Mouse (Mus musculus): ENCODE results near the gene Fblim1. TPM values are rescaled to one million over a fixed set of nuclear protein-coding genes. Genes with fewer than 3 reads are reported as not detected.
A peak's percentile ranks its signal among the peaks of the same experiment; 100 is the strongest.

The Fblim1 gene
- polyA plus RNA-seq, 1 experiment from 2014 or later: 17.0 TPM

DNA sequence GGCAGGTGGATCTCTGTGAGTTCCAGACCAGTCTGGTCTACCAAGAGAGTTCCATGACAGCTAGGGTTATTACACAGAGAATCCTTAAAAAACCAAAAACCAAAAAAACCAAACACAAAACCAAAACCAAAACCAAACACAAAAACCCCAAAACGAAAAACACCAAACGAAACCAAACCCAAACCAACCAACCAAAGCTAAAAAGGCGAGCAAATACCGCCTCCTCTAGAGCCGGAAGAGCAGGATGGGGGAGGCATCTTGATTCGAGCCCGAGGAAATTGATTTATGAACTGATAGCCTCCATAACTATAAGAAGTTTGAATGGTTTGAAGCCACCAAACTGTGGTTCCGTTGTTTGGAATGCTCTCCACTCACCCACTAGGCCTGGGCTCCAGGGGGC, 22.0 kb downstream of the Fblim1 start:
- WGBS: 86% methylated on average over 8 of the region's 8 CpGs
- no peak overlapping the region for H3K27ac ChIP-seq (ENCODE audit: low read depth, low read length)

DNA sequence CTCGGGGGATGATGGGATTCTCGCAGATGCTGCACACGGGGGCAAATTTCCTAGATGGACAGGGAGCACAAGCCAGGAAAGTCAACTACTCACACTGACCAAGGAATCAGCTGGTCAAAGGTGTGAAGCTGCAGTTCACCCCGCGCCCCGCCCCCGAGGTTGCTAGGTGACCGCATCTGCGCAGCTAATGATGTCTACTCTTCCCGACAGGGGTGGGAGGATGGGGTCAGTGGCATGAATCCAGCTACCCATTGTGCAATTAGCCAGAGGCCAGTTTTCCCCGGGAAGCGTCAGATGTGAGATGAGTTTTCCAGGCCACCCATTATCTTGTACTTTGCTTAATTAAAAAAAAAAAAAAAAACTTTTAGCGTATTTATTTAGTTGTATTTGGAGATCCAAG, 24.8 kb downstream of the Fblim1 start:
- no peak overlapping the region for H3K27ac ChIP-seq (ENCODE audit: low read depth, low read length)
- H3K9me3 ChIP-seq (ENCODE audit: control insufficient read depth, low read length): no peaks in the 10 kb centered on the region
- H3K4me1 ChIP-seq (replicated peaks; ENCODE audit: control insufficient read depth, insufficient read depth, low read length): no peaks in the 10 kb centered on the region
- ATAC-seq (replicated peaks; ENCODE audit: low FRiP score) (no peak), DNase-seq (ENCODE audit: low spot score) (no peak)
- H3K4me3 ChIP-seq (ENCODE audit: low read depth, low read length): no peak overlapping the region
- H3K27me3 ChIP-seq (replicated peaks; ENCODE audit: control insufficient read depth, insufficient read depth, low read length): no peaks in the 10 kb centered on the region
- no peak overlapping the region for H3K9ac ChIP-seq (ENCODE audit: low read depth, low read length)
- H3K4me2 ChIP-seq: no peak overlapping the region
- 88% methylated on average over 13 of the region's 13 CpGs for WGBS
- H3K36me3 ChIP-seq (ENCODE audit: control insufficient read depth, insufficient read depth, low read length): peaks cover 3% of the 10 kb centered on the region; the same call in 1 of the 2 replicates

More for the DNA sequence above, 22.0 kb downstream of the Fblim1 start:
- Histone ChIP-seq H3K4me3 (ENCODE audit: low read depth, low read length) (no peak overlapping the region), H3K4me1 (replicated peaks; ENCODE audit: control insufficient read depth, insufficient read depth, low read length) (no peaks in the 10 kb centered on the region), H3K27me3 (replicated peaks; ENCODE audit: control insufficient read depth, insufficient read depth, low read length) (no peaks in the 10 kb centered on the region), H3K4me2 (no peak overlapping the region), H3K9me3 (ENCODE audit: control insufficient read depth, low read length) (no peaks in the 10 kb centered on the region), H3K9ac (ENCODE audit: low read depth, low read length) (no peak overlapping the region), H3K36me3 (ENCODE audit: control insufficient read depth, insufficient read depth, low read length) (peaks cover 3% of the 10 kb centered on the region; the same call in 1 of the 2 replicates)
- no peak for DNase-seq (ENCODE audit: low spot score)
- no peak for ATAC-seq (replicated peaks; ENCODE audit: low FRiP score)

DNA sequence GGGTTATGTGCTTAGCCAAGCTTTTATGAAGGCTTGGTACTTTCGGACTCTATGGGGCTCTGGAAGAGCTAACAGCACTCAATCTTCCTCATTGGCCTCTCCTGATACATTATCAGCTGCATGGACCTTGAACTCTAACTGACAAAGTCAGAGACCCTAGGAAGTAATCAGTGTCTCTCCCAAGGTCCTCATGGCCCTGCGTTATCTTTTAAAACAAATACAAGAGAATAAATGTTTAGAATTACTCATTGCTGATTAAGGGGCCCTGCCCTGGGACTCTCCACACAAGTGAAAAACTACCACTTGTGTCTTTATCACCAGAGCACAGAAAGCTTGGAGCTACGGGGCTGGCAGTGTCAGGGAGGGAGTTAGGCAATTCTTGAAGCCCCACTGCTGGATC, 27.1 kb downstream of the Fblim1 start:
- DNase-seq (ENCODE audit: low spot score) (no peak), ATAC-seq (replicated peaks; ENCODE audit: low FRiP score) (peak; percentile 59)
- no peaks in the 10 kb centered on the region for H3K9me3 ChIP-seq (ENCODE audit: control insufficient read depth, low read length)
- H3K4me2 ChIP-seq: no peak overlapping the region
- H3K4me1 ChIP-seq (replicated peaks; ENCODE audit: control insufficient read depth, insufficient read depth, low read length): no peaks in the 10 kb centered on the region
- H3K27ac ChIP-seq (ENCODE audit: low read depth, low read length): no peak overlapping the region
- H3K9ac ChIP-seq (ENCODE audit: low read depth, low read length): no peak overlapping the region
- H3K27me3 ChIP-seq (replicated peaks; ENCODE audit: control insufficient read depth, insufficient read depth, low read length): no peaks in the 10 kb centered on the region
- 19% methylated on average over 3 of the region's 3 CpGs for WGBS
- H3K36me3 ChIP-seq (ENCODE audit: control insufficient read depth, insufficient read depth, low read length): peaks cover 3% of the 10 kb centered on the region; the same call in 1 of the 2 replicates
- H3K4me3 ChIP-seq (ENCODE audit: low read depth, low read length): no peak overlapping the region

- H3K4me2 ChIP-seq: no peak overlapping the region
- DNase-seq (ENCODE audit: low spot score) (no peak), ATAC-seq (replicated peaks; ENCODE audit: low FRiP score) (no peak)
- H3K4me1 ChIP-seq (replicated peaks; ENCODE audit: control insufficient read depth, insufficient read depth, low read length): no peaks in the 10 kb centered on the region
- no peaks in the 10 kb centered on the region for H3K27me3 ChIP-seq (replicated peaks; ENCODE audit: control insufficient read depth, insufficient read depth, low read length)
- no peak overlapping the region for H3K4me3 ChIP-seq (ENCODE audit: low read depth, low read length)
- H3K9me3 ChIP-seq (ENCODE audit: control insufficient read depth, low read length): no peaks in the 10 kb centered on the region
- WGBS: 86% methylated on average over 7 of the region's 7 CpGs
- H3K27ac ChIP-seq (ENCODE audit: low read depth, low read length): no peak overlapping the region
- H3K36me3 ChIP-seq (ENCODE audit: control insufficient read depth, insufficient read depth, low read length): peaks cover 3% of the 10 kb centered on the region; the same call in 1 of the 2 replicates
- H3K9ac ChIP-seq (ENCODE audit: low read depth, low read length): no peak overlapping the region
These were observed 29.0 kb downstream of the Fblim1 start for GRCm38 (mm10) chr4:141576877-141577276.

DNA sequence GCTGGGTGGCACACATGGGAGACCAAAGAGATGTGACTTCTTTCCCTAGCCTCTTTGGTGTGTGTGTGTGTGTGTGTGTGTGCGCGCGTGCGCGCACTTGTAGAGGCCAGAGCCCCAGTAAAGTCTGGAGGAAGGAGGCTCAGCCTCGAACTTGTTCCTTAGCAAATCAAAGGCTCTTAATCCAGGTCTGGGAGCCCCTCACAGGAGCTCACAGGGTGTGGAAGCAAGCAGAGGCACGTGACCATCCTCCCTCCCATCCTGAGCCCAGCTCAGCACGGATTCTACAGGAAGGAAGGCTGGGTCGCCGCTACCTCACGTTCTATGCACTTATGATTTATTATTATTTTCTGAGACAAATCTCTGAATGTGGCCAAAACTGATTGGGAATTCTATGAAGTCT, 29.5 kb downstream of the Fblim1 start:
- no peak overlapping the region for H3K4me3 ChIP-seq (ENCODE audit: low read depth, low read length)
- H3K36me3 ChIP-seq (ENCODE audit: control insufficient read depth, insufficient read depth, low read length): peaks cover 3% of the 10 kb centered on the region; the same call in 1 of the 2 replicates
- H3K4me1 ChIP-seq (replicated peaks; ENCODE audit: control insufficient read depth, insufficient read depth, low read length): 0 out of 2 replicates have a peak, but pooled peaks cover under 1% of the 10 kb centered on the region
- H3K27ac ChIP-seq (ENCODE audit: low read depth, low read length): no peak overlapping the region
- no peak for DNase-seq (ENCODE audit: low spot score)
- H3K9me3 ChIP-seq (ENCODE audit: control insufficient read depth, low read length): no peaks in the 10 kb centered on the region
- H3K4me2 ChIP-seq: no peak overlapping the region
- H3K27me3 ChIP-seq (replicated peaks; ENCODE audit: control insufficient read depth, insufficient read depth, low read length): no peaks in the 10 kb centered on the region
- 84% methylated on average over 11 of the region's 11 CpGs for WGBS
- no peak overlapping the region for H3K9ac ChIP-seq (ENCODE audit: low read depth, low read length)
- ATAC-seq (replicated peaks; ENCODE audit: low FRiP score): no peak

- no peak overlapping the region for H3K4me3 ChIP-seq (ENCODE audit: low read depth, low read length)
- DNase-seq (ENCODE audit: low spot score) (peak; percentile 76), ATAC-seq (replicated peaks; ENCODE audit: low FRiP score) (no peak)
- WGBS: 41% methylated on average over 27 of the region's 27 CpGs
- H3K27me3 ChIP-seq (replicated peaks; ENCODE audit: control insufficient read depth, insufficient read depth, low read length): no peaks in the 10 kb centered on the region
- 0 out of 2 replicates have a peak, but pooled peaks cover 2% of the 10 kb centered on the region for H3K4me1 ChIP-seq (replicated peaks; ENCODE audit: control insufficient read depth, insufficient read depth, low read length)
- H3K9me3 ChIP-seq (ENCODE audit: control insufficient read depth, low read length): no peaks in the 10 kb centered on the region
- 0 out of 2 replicates have a peak, but pooled peaks cover under 1% of the 10 kb centered on the region for H3K36me3 ChIP-seq (ENCODE audit: control insufficient read depth, insufficient read depth, low read length)
- H3K4me2 ChIP-seq: no peak overlapping the region
- no peak overlapping the region for H3K27ac ChIP-seq (ENCODE audit: low read depth, low read length)
- no peak overlapping the region for H3K9ac ChIP-seq (ENCODE audit: low read depth, low read length)
These were observed 30.9 kb downstream of the Fblim1 start for GRCm38 (mm10) chr4:141574789-141575702.

DNA sequence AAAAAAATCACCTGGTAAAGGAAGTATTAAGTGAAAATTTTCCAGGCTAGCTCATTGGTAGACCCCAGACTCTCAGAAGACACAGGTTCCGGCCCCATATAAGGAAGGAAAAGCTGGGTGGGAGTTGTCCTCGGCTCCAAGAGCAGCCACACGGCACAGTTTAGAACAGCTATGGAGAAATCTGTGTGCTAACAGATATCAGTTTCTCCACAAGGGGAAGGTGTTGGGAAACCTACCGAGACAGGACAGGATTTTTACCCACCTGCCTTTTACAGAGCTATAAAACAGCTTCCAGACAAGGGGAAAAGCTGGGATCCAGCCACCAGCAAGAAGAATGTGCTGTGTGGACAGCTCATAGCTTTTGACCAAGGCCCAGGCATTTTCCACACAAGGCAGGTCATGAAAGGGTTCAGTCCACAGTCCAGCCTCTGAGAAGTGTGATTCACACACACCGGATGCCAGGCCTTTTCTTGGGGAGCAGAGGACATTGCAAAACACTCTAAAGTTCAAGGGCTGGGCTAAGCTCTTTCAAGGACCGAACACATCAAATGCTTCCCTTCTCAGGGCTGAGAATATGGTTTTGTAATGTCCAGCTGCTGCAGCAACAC, 32.4 kb downstream of the Fblim1 start:
- Histone ChIP-seq H3K4me2 (no peak overlapping the region), H3K9me3 (ENCODE audit: control insufficient read depth, low read length) (no peaks in the 10 kb centered on the region), H3K36me3 (ENCODE audit: control insufficient read depth, insufficient read depth, low read length) (no peaks in the 10 kb centered on the region), H3K4me1 (replicated peaks; ENCODE audit: control insufficient read depth, insufficient read depth, low read length) (0 out of 2 replicates have a peak, but pooled peaks cover 2% of the 10 kb centered on the region), H3K9ac (ENCODE audit: low read depth, low read length) (no peak overlapping the region), H3K27ac (ENCODE audit: low read depth, low read length) (no peak overlapping the region), H3K27me3 (replicated peaks; ENCODE audit: control insufficient read depth, insufficient read depth, low read length) (no peaks in the 10 kb centered on the region), H3K4me3 (ENCODE audit: low read depth, low read length) (no peak overlapping the region)
- ATAC-seq (replicated peaks; ENCODE audit: low FRiP score) (no peak), DNase-seq (ENCODE audit: low spot score) (no peak)
- WGBS: 55% methylated on average over 6 of the region's 6 CpGs

DNA sequence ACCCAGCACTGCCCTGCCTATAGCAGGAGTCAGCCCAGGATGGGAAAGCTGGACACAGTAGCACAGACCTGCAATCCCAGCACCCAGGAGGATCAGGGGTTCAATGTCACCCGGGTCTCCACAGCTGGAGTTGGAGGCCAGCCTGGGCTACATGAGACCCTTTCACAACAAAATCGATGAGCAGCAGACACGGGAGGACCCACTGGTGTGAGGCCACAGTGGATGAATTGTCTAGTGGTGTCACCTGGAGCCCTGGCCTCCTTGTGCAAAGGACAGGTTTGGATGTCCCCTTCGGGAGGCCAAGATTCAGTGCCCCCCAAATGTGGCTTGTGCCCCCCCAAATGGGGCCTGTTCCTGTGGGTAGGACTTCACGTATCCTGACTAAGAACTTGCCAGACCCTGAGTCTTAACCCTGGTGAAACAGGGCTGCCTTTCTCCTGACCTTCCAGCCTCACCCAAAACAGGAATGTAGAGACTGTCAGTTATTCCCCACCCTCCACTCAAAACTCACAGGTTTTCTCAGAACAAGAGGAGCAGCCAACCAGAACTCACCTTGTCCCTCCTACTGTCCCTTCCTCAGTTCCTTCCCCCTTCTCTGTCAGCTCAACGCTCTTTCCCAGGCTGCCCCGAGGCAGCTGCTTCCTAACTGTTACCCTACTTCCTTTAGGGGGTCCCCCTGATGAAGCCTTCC, 33.1 kb downstream of the Fblim1 start:
- 0 out of 2 replicates have a peak, but pooled peaks cover 2% of the 10 kb centered on the region for H3K4me1 ChIP-seq (replicated peaks; ENCODE audit: control insufficient read depth, insufficient read depth, low read length)
- no peak overlapping the region for H3K4me2 ChIP-seq
- no peak for DNase-seq (ENCODE audit: low spot score)
- H3K36me3 ChIP-seq (ENCODE audit: control insufficient read depth, insufficient read depth, low read length): no peaks in the 10 kb centered on the region
- WGBS: 68% methylated on average over 7 of the region's 7 CpGs
- H3K27ac ChIP-seq (ENCODE audit: low read depth, low read length): no peak overlapping the region
- H3K9me3 ChIP-seq (ENCODE audit: control insufficient read depth, low read length): no peaks in the 10 kb centered on the region
- no peak for ATAC-seq (replicated peaks; ENCODE audit: low FRiP score)
- H3K9ac ChIP-seq (ENCODE audit: low read depth, low read length): no peak overlapping the region
- H3K4me3 ChIP-seq (ENCODE audit: low read depth, low read length): no peak overlapping the region
- H3K27me3 ChIP-seq (replicated peaks; ENCODE audit: control insufficient read depth, insufficient read depth, low read length): no peaks in the 10 kb centered on the region
